Mouse (Mus musculus): ENCODE measurements at regions not wholly inside any gene's neighbourhood (a gene's known extent, or its start where the extent isn't known, plus 50 kb on each side); places are given as distances from the start of the nearest gene placed in this dataset.

DNA sequence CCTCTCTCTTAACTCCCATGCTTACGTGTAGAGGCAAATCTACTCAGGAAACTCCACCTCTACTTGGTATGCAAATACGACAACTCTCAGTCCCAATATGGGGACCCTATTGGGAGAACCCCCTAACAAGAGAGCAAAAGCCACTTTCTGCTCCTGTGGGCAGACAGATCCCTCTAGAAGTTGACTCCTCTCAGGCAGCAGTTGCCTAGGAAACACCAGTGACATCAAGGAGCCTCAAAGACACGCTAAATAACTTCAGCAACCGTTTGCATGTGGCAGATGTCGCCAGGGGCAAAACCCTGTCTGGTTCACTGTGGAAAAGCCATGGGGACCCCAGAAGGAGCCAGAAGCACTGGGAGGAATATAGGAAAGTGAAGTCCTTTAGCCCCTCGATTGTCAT is 147.5 kb downstream of the Rybp start:
- H3K79me2 ChIP-seq (replicated peaks; ENCODE audit: control insufficient read depth, insufficient read depth, low read length): no peaks in the 10 kb centered on the region
- H3K36me3 ChIP-seq (ENCODE audit: control insufficient read depth, insufficient read depth, low read length): no peaks in the 10 kb centered on the region
- no peak for TF ChIP-seq CTCF (IDR thresholded peaks at IDR 0.05)
- no peak for TF ChIP-seq EP300 (IDR thresholded peaks at IDR 0.05; ENCODE audit: insufficient read depth, low read depth, low read length)
- no peak for TF ChIP-seq POLR2A (IDR thresholded peaks at IDR 0.05; ENCODE audit: insufficient read depth, low read depth, low read length)
- H3K27ac ChIP-seq: no peak overlapping the region
- no peak overlapping the region for H3K9ac ChIP-seq (ENCODE audit: low read depth, low read length)
- no peak for DNase-seq
- 78% methylated on average over 6 of the region's 6 CpGs for WGBS
- no peak overlapping the region for H3K4me3 ChIP-seq
- peaks cover 7% of the 10 kb centered on the region for H3K4me1 ChIP-seq (ENCODE audit: control insufficient read depth, insufficient read depth, low read length)
- H3K27me3 ChIP-seq (ENCODE audit: control insufficient read depth, insufficient read depth, low read length): no peaks in the 10 kb centered on the region
- intact Hi-C loops (cut with DNase I): loop anchor here (5.0 kb wide), 1 partner anchor 238 kb away; no protein-coding TSS in a partner anchor

DNA sequence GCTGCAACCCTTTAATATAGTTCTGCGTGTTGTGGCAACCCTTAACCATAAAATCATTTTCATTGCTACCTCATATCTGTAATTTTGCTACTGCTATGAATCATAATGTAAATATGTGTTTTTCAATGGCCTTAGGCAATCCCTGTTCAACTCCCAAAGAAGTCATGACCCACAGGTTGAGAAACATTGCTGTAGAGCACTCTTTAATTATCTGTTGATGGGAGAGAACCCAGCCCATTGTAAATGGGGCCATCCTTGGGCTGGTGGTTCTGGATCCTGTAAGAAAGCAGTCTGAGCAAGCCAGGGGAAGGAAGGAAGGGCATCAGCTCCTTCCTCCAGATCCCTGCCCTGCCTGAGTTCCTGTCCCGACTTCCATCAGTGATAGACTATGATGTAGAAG is 148.6 kb downstream of the Rybp start:
- H3K79me2 ChIP-seq (replicated peaks; ENCODE audit: control insufficient read depth, insufficient read depth, low read length): no peaks in the 10 kb centered on the region
- intact Hi-C loops (cut with DNase I): no loop called here
- TF ChIP-seq EP300 (IDR thresholded peaks at IDR 0.05; ENCODE audit: insufficient read depth, low read depth, low read length) (no peak), POLR2A (IDR thresholded peaks at IDR 0.05; ENCODE audit: insufficient read depth, low read depth, low read length) (no peak), CTCF (IDR thresholded peaks at IDR 0.05) (no peak)
- H3K4me1 ChIP-seq (ENCODE audit: control insufficient read depth, insufficient read depth, low read length): peaks cover under 1% of the 10 kb centered on the region; the same call in 1 of the 2 replicates
- H3K27me3 ChIP-seq (ENCODE audit: control insufficient read depth, insufficient read depth, low read length): no peaks in the 10 kb centered on the region
- no peaks in the 10 kb centered on the region for H3K36me3 ChIP-seq (ENCODE audit: control insufficient read depth, insufficient read depth, low read length)
- 76% methylated on average over 2 of the region's 2 CpGs for WGBS
- H3K9ac ChIP-seq (ENCODE audit: low read depth, low read length): no peak overlapping the region
- no peak overlapping the region for H3K4me3 ChIP-seq
- DNase-seq: no peak
- H3K27ac ChIP-seq: no peak overlapping the region

DNA sequence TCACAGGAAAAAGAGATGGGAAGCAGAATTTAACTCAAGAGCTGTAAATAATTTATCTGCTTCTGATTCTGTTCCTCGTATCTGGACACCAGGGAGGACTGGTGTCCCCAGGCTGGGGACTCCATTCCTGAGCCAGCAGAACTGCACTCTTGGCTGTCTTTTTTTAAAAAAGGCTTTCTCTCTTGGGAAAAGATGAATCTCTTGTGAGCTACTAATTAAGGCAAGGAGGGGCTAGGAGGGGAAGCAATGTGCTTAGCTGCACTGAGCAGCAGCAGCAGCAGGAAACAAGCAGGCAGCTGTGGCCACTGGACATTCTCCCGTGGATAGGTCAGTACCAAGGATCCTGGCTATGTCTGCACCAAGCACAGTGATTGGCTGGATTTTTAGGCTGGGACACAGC is 152.1 kb downstream of the Rybp start:
- Histone ChIP-seq H3K4me3 (no peak overlapping the region), H3K9ac (ENCODE audit: low read depth, low read length) (no peak overlapping the region), H3K36me3 (ENCODE audit: control insufficient read depth, insufficient read depth, low read length) (no peaks in the 10 kb centered on the region), H3K4me1 (ENCODE audit: control insufficient read depth, insufficient read depth, low read length) (no peaks in the 10 kb centered on the region), H3K27me3 (ENCODE audit: control insufficient read depth, insufficient read depth, low read length) (no peaks in the 10 kb centered on the region), H3K27ac (no peak overlapping the region), H3K79me2 (replicated peaks; ENCODE audit: control insufficient read depth, insufficient read depth, low read length) (no peaks in the 10 kb centered on the region)
- intact Hi-C loops (cut with DNase I): no loop called here
- no peak for TF ChIP-seq POLR2A (IDR thresholded peaks at IDR 0.05; ENCODE audit: insufficient read depth, low read depth, low read length)
- no peak for TF ChIP-seq EP300 (IDR thresholded peaks at IDR 0.05; ENCODE audit: insufficient read depth, low read depth, low read length)
- TF ChIP-seq CTCF (IDR thresholded peaks at IDR 0.05): no peak
- 26% methylated on average over 2 of the region's 2 CpGs for WGBS
- no peak for DNase-seq

- no peak for DNase-seq
- Histone ChIP-seq H3K4me1 (ENCODE audit: control insufficient read depth, insufficient read depth, low read length) (no peaks in the 10 kb centered on the region), H3K79me2 (replicated peaks; ENCODE audit: control insufficient read depth, insufficient read depth, low read length) (no peaks in the 10 kb centered on the region), H3K27me3 (ENCODE audit: control insufficient read depth, insufficient read depth, low read length) (no peaks in the 10 kb centered on the region), H3K27ac (no peak overlapping the region), H3K4me3 (no peak overlapping the region), H3K36me3 (ENCODE audit: control insufficient read depth, insufficient read depth, low read length) (no peaks in the 10 kb centered on the region), H3K9ac (ENCODE audit: low read depth, low read length) (no peak overlapping the region)
- intact Hi-C loops (cut with DNase I): no loop called here
- 76% methylated on average over 9 of the region's 9 CpGs for WGBS
- no peak for TF ChIP-seq CTCF (IDR thresholded peaks at IDR 0.05)
Observed at GRCm38 (mm10) chr6:100133970-100134369, 153.3 kb downstream of the Rybp start.

GRCm38 (mm10) chr6:100132916-100133600 is 154.2 kb downstream of the Rybp start:
- H3K4me3 ChIP-seq: no peak overlapping the region

DNA sequence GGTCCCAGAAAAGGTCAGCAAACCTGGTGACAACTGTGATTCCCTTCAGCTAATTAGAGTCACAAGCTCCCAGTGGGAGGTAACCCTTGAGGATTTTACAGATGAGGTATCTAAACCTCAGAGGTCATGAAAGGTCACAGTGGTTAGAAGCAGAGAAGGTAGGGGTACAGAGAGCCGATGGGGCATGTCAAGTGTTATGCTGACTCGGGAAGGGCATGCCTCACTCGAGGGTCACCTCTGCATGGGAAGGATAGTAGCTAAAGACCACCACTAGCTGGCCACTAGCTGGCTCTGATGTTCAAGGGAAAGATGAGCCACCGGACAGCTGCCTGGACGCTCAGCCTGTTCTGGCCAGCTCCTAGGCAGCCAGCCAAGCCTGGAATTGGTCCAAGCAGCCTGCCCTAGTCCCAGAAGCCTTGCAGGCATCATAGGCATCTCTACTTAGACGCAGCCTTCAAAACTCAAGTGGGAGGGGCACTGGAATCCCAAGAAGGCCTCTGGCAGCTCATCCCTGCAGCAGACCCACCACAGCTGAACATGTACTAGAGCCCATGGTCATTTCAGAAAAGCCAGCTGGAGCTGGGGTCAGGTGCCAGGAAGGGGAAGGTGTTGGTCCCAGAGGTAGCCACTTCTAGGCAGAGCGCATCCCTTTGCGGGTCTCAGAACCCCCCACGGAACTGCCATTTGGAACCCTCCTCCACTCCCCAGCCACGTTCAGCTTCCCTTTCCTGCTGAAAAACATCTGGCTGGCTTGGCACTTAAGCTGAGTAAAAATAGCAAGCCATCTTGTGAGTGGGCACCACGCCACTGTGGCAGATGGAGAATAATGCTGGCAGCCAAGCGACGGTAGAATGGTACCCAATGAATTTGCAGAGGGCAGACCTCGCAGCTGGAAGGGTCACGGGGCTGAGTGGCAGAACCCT is 159.8 kb downstream of the Rybp start:
- no peaks in the 10 kb centered on the region for H3K36me3 ChIP-seq (ENCODE audit: control insufficient read depth, insufficient read depth, low read length)
- H3K4me1 ChIP-seq (ENCODE audit: control insufficient read depth, insufficient read depth, low read length): peaks cover 2% of the 10 kb centered on the region
- no peaks in the 10 kb centered on the region for H3K27me3 ChIP-seq (ENCODE audit: control insufficient read depth, insufficient read depth, low read length)
- peak; percentile 83 to 87 for DNase-seq
- TF ChIP-seq EP300 (IDR thresholded peaks at IDR 0.05; ENCODE audit: insufficient read depth, low read depth, low read length): peak; percentile 65; the same call in 1 of the 2 replicates
- TF ChIP-seq CTCF (IDR thresholded peaks at IDR 0.05): peak; percentile 55
- TF ChIP-seq POLR2A (IDR thresholded peaks at IDR 0.05; ENCODE audit: insufficient read depth, low read depth, low read length): no peak
- H3K27ac ChIP-seq: peak overlapping the region; percentile 36
- H3K4me3 ChIP-seq: no peak overlapping the region
- H3K79me2 ChIP-seq (replicated peaks; ENCODE audit: control insufficient read depth, insufficient read depth, low read length): no peaks in the 10 kb centered on the region
- WGBS: 11% methylated on average over 15 of the region's 15 CpGs
- no peak overlapping the region for H3K9ac ChIP-seq (ENCODE audit: low read depth, low read length)
- intact Hi-C loops (cut with DNase I): loop anchor here (2.0 to 5.0 kb wide), 2 partner anchors 17 to 155 kb away; no protein-coding TSS in a partner anchor

More at GRCm38 (mm10) chr6:100132916-100133600, 154.2 kb downstream of the Rybp start:
- no peaks in the 10 kb centered on the region for H3K27me3 ChIP-seq (ENCODE audit: control insufficient read depth, insufficient read depth, low read length)
- intact Hi-C loops (cut with DNase I): no loop called here
- no peak for DNase-seq
- WGBS: 27% methylated on average over 4 of the region's 4 CpGs
- no peaks in the 10 kb centered on the region for H3K4me1 ChIP-seq (ENCODE audit: control insufficient read depth, insufficient read depth, low read length)
- TF ChIP-seq CTCF (IDR thresholded peaks at IDR 0.05): no peak
- TF ChIP-seq EP300 (IDR thresholded peaks at IDR 0.05; ENCODE audit: insufficient read depth, low read depth, low read length): no peak
- no peak for TF ChIP-seq POLR2A (IDR thresholded peaks at IDR 0.05; ENCODE audit: insufficient read depth, low read depth, low read length)
- H3K36me3 ChIP-seq (ENCODE audit: control insufficient read depth, insufficient read depth, low read length): no peaks in the 10 kb centered on the region
- H3K9ac ChIP-seq (ENCODE audit: low read depth, low read length): no peak overlapping the region
- no peaks in the 10 kb centered on the region for H3K79me2 ChIP-seq (replicated peaks; ENCODE audit: control insufficient read depth, insufficient read depth, low read length)
- H3K27ac ChIP-seq: no peak overlapping the region
